Mouse (Mus musculus) small intestine, adult 2 months (tissue): ENCODE measurements around the gene Gprc5d.

Source experiments
- CTCF ChIP-seq: fragments of 200-500 bp; IDR thresholded peaks from 2 replicates; pipeline ENCODE4 v1.5.1; 2012; ENCODE audit warnings: low read depth, mild to moderate bottlenecking, control low read depth, inconsistent platforms, low read length, moderate library complexity, mixed read lengths; ENCODE audit not compliant: insufficient replicate concordance, insufficient read length; ENCODE audit errors: extremely low read depth
- POLR2A ChIP-seq: fragments of 200-500 bp; IDR thresholded peaks from 2 replicates; pipeline ENCODE4 v1.6.1; 2012; ENCODE audit warnings: low read depth, mild to moderate bottlenecking, control low read depth, inconsistent platforms, low read length, moderate library complexity

- no peak for TF ChIP-seq CTCF
- no peak for TF ChIP-seq POLR2A
Observed at GRCm38 (mm10) chr6:135070347-135070746, 47.7 kb downstream of the Gprc5d start.
